Comparison of ENCODE assay signal across 9 mouse cellular contexts in the genomic region with DNA sequence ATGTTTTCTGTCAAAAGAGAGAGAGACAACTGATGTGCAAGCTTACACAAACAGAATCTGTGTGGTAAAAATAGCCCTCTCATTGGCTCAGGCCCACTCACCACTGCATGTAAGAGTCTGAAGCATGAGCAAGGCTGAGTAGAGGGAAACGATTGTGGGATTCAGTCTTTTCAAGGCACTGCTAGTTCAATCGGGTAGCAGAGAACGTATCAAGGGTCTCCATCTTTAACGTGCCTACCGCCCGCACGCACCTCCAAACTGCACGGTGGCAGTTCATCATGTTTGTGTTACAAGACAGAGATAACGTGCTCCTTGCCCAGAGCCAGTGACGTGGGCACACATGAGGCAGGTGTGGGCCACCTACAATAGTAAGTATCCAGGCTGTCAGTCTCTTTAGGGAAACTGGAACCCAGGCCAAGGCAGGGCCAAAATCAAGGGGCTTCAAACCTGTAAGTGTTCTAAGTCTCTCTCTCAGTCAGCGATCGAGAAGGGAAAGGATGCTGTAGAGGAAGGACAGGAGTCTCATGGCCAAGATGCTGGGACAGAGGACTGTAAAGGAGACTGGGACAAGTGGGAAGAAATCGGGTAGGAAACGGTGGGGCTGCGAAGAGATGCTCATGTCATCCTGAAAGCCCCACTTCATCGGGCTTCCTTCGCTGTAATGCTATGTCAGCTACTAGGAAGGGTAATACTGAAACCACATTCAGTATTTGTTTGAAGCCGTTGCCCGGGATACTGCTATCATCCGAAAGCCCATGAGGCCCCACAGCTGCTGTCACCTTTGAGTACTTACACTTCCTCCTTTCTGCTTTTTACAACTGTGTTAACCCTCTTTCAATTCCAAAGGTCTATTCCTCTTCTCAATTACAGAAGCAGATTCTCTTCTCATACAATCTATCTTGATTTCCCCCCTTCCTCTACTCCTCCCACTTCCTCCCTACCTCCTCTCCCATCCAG. TPM values are rescaled to one million over a fixed set of nuclear protein-coding genes. Genes with fewer than 3 reads are reported as not detected.
A peak's percentile ranks its signal among the peaks of the same experiment; 100 is the strongest.
DNase-seq lines count a peak whose midpoint lies in the region; ATAC-seq and TF ChIP-seq lines count a peak whose summit lies in the region.
"Had no signal": no experiment of that assay in that cellular context is flagged by ENCODE, and none has a peak within 500 bp of the region (broad histone marks: within the 10 kb centered on the region; RNA-seq: fewer than 3 reads in every experiment).

No protein-coding gene starts in this region.

- no peaks in the 10 kb centered on the region for H3K27me3 ChIP-seq in heart, embryonic 12.5 days (replicated peaks)
- H3K27me3 ChIP-seq in stomach, postnatal 0 days (ENCODE audit: control insufficient read depth, insufficient read depth, low read length), result no peaks in the 10 kb centered on the region

- H3K36me3 ChIP-seq in heart, embryonic 12.5 days, result peaks cover 30% of the 10 kb centered on the region
- H3K36me3 ChIP-seq in stomach, postnatal 0 days (ENCODE audit: control insufficient read depth, insufficient read depth, low read length), result no peaks in the 10 kb centered on the region; the same call in 1 of the 2 replicates

- peak overlapping the region; percentile 25; the same call in 1 of the 2 replicates for H3K9ac ChIP-seq in heart, embryonic 12.5 days
- H3K9ac ChIP-seq in stomach, postnatal 0 days (ENCODE audit: low read length), result no peak overlapping the region
- H3K9ac ChIP-seq: liver, embryonic 14.5 days had no signal

- no peaks in the 10 kb centered on the region for H3K9me3 ChIP-seq in heart, embryonic 12.5 days (replicated peaks)
- no peaks in the 10 kb centered on the region for H3K9me3 ChIP-seq in stomach, postnatal 0 days (ENCODE audit: control insufficient read depth, low read length)

- peak; percentile 53 to 55 for DNase-seq in spleen, adult 18-20 months
- no peak for DNase-seq in spleen, adult 12 weeks (ENCODE audit: low spot score)
- DNase-seq in lung, postnatal 25 days (ENCODE audit: low spot score), result peak; percentile 69
- peak; percentile 22 for DNase-seq in stomach, postnatal 0 days (ENCODE audit: low spot score)
- no peak for DNase-seq in left cerebral cortex, adult 9 months (ENCODE audit: low spot score in 2 of 2)
- DNase-seq in yolk sac, embryonic 10.5 days (ENCODE audit: low spot score), result no peak
- no peak for DNase-seq in ovary, postnatal 14 days (ENCODE audit: low spot score)

- WGBS in heart, embryonic 12.5 days, result 63% methylated on average over 20 of the region's 20 CpGs
- WGBS in stomach, postnatal 0 days, result 73% methylated on average over 20 of the region's 20 CpGs

- peaks cover 16% of the 10 kb centered on the region for H3K4me1 ChIP-seq in heart, embryonic 12.5 days (replicated peaks)
- no peaks in the 10 kb centered on the region for H3K4me1 ChIP-seq in stomach, postnatal 0 days (replicated peaks; ENCODE audit: control insufficient read depth, insufficient read depth)

- no peak for ATAC-seq in heart, embryonic 12.5 days (ENCODE audit: insufficient number of reproducible peaks, low FRiP score)
- ATAC-seq in stomach, postnatal 0 days (ENCODE audit: low FRiP score, low TSS enrichment), result no peak

- peak overlapping the region; percentile 35 for H3K4me2 ChIP-seq in heart, embryonic 12.5 days
- H3K4me2 ChIP-seq in stomach, postnatal 0 days (replicated peaks; ENCODE audit: low read depth), result no peak overlapping the region

- no peak for TF ChIP-seq EP300 in stomach, postnatal 0 days (optimal IDR thresholded peaks at IDR 0.05)

- H3K4me3 ChIP-seq in heart, embryonic 12.5 days, result no peak overlapping the region
- H3K4me3 ChIP-seq in stomach, postnatal 0 days (ENCODE audit: low read depth, low read length), result no peak overlapping the region

- TF ChIP-seq CTCF in stomach, postnatal 0 days (IDR thresholded peaks at IDR 0.05; ENCODE audit: low read depth), result no peak

- peak overlapping the region; percentile 50; the same call in 1 of the 2 replicates for H3K27ac ChIP-seq in heart, embryonic 12.5 days (ENCODE audit: poor library complexity, severe bottlenecking)
- no peak overlapping the region for H3K27ac ChIP-seq in stomach, postnatal 0 days (replicated peaks)
- H3K27ac ChIP-seq: liver, embryonic 14.5 days had no signal

RNA-seq across cellular contexts. Expression of a gene that starts 14.3 kb away (rescaled TPM):
- 64.2 and 64.3 TPM in 2 replicates for polyA plus RNA-seq in heart, embryonic 12.5 days (2016; fragmentation: Nextera tagmentation; extraction: Ambion mirVana)
- 9.3 and 9.7 TPM in 2 replicates for polyA plus RNA-seq in stomach, postnatal 0 days (2015; fragmentation: Nextera tagmentation; extraction: Ambion mirVana)

Comparison
In these comparisons a context has a peak if more than half of its experiments do, and no peak if none do; other contexts are left out.
1. DNase-seq: peak in spleen, adult 18-20 months (2 of 2), lung, postnatal 25 days (single experiment) and stomach, postnatal 0 days (single experiment); none in spleen, adult 12 weeks (single experiment), left cerebral cortex, adult 9 months (0 of 2), yolk sac, embryonic 10.5 days (single experiment) and ovary, postnatal 14 days (single experiment).